Mouse (Mus musculus) heart, postnatal 0 days (tissue): ENCODE measurements at regions not wholly inside any gene's neighbourhood (a gene's known extent, or its start where the extent isn't known, plus 50 kb on each side); places are given as distances from the start of the nearest gene placed in this dataset.

Experiments
- CTCF ChIP-seq: IDR thresholded peaks from 2 replicates; pipeline ENCODE4 v1.5.1; 2016; ENCODE audit warnings: antibody characterized with exemption, control low read depth, low read depth
- EP300 ChIP-seq: IDR thresholded peaks from 2 replicates; pipeline ENCODE4 v1.6.1; 2016; ENCODE audit warnings: antibody characterized with exemption, low read depth

DNA sequence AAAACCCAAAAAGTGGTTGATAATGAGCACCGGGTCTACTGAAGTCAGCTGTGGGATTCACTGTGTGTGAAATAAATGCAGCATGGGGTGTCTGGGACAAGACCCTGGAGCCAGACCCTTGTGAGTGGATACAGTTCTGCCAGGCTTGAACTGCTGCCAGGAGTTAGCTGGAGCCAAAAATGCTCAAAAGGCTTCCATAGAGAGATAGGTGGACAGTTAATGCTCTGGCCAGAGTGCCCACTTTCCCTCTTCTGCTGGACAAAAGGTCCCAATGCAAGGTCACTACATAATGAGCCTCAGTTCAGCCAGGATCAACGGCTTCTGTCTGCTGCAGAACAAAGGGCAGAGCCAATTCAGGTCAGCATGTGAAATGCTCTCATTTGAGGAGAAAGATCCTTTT is 73.2 kb upstream of the Ercc6l2 start:
- no peak for TF ChIP-seq CTCF
- TF ChIP-seq EP300, result no peak
